Mouse (Mus musculus): ENCODE results near the gene Rnf207.

GRCm38 (mm10) chr4:152353886-152354637 lies 35.3 kb upstream of the Rnf207 start:
- TF ChIP-seq POLR2A (IDR thresholded peaks at IDR 0.05; ENCODE audit: extremely low read depth, insufficient read depth, low read length) (no peak), CTCF (IDR thresholded peaks at IDR 0.05; ENCODE audit: extremely low read depth, insufficient read depth, low read length) (no peak)

Data from cortical plate, adult 2 months (tissue).